Mouse (Mus musculus): ENCODE measurements around the gene Trim17. TPM values are rescaled to one million over a fixed set of nuclear protein-coding genes. Genes with fewer than 3 reads are reported as not detected.

The Trim17 gene
- polyA plus RNA-seq, 1 experiment from 2014 or later: 0.16 TPM

DNA sequence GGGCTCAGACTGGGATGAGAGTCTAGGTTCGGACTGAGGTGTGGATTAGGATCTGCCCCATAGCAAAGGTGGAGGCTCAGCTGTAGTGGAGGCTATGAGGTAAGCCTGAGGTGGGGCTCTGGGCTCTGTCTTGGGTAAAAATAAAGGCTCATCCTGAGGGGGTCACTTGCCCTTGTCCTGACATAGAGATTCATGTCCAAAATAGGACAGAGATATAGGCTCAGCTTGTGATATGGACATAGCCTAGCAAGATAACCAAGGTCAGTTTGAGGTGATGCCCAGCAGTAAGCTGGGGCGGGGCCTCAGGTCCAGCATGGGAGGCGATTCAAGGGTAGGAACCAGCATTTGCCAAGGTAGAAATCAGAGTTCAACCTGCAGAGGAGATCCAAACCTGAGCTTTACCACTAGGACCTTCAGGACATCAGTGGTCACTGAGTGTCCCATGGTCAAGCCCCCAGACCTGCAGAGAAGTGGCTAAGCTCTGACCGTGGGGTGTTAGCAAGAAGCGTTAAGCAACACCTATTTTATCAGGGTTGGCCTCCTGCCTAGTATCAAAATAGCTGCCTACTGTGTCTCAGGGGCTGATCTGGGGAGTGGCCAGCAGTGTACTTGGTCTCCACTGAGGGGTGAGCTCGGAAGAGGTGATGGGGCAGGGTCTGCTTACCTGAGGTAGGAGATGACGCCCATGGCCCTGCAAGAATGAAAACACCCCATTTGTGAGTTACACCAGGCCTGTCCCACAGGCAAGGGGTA lies 48.0 kb downstream of the Trim17 start:
- no peak overlapping the region for H3K4me3 ChIP-seq (replicated peaks)
- H3K4me1 ChIP-seq (replicated peaks): no peaks in the 10 kb centered on the region; the same call in 1 of the 2 replicates
- H3K36me3 ChIP-seq: no peaks in the 10 kb centered on the region
- H3K27me3 ChIP-seq (replicated peaks): no peaks in the 10 kb centered on the region
- no peak overlapping the region for H3K9ac ChIP-seq
- 81% methylated on average over 7 of the region's 7 CpGs for WGBS
- H3K9me3 ChIP-seq: no peaks in the 10 kb centered on the region
- H3K27ac ChIP-seq: no peak overlapping the region
- H3K4me2 ChIP-seq (replicated peaks): no peak overlapping the region
- ATAC-seq: no peak

DNA sequence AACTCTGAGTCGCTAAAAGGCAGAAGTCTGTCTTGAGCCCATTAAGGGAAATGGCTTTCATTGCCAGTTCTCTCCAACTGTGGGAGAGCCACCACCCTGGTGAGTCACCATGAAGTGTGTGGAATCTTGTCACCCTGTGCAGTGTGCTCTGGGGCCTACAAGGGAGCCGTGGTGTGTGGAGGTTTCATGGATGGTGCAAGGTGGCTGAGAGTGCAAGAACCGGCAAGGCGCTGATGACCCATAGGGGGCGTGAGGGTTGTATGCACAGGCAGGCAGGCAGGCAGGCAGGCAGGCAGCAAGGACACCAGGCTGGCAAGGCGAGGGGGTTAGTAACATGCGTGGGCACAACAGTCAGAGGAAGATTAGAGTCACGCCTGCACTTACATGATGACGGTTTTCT lies 60.6 kb downstream of the Trim17 start:
- Histone ChIP-seq H3K36me3 (no peaks in the 10 kb centered on the region), H3K27me3 (replicated peaks) (no peaks in the 10 kb centered on the region), H3K9ac (no peak overlapping the region), H3K4me1 (replicated peaks) (no peaks in the 10 kb centered on the region), H3K4me2 (replicated peaks) (no peak overlapping the region), H3K4me3 (replicated peaks) (no peak overlapping the region), H3K9me3 (no peaks in the 10 kb centered on the region), H3K27ac (no peak overlapping the region)
- no peak for ATAC-seq
- WGBS: 41% methylated on average over 9 of the region's 9 CpGs

Other genes with a start within 250 kb of the Trim17 start
- gene Olfr318, start 230.7 kb upstream of the Trim17 start, polyA plus RNA-seq (2015; fragmentation: Nextera tagmentation; extraction: Ambion mirVana): not detected in 2 replicates
- not detected in 2 replicates for gene Olfr317, start 215.5 kb upstream of the Trim17 start, polyA plus RNA-seq (2015; fragmentation: Nextera tagmentation; extraction: Ambion mirVana)
- gene Olfr316, start 202.0 kb upstream of the Trim17 start, polyA plus RNA-seq (2015; fragmentation: Nextera tagmentation; extraction: Ambion mirVana): not detected in 2 replicates
- gene Olfr315, start 181.5 kb upstream of the Trim17 start, polyA plus RNA-seq (2015; fragmentation: Nextera tagmentation; extraction: Ambion mirVana): not detected in 2 replicates
- gene Olfr314, start 171.7 kb upstream of the Trim17 start, polyA plus RNA-seq (2015; fragmentation: Nextera tagmentation; extraction: Ambion mirVana): not detected in 2 replicates
- gene Fam183b, start 152.7 kb upstream of the Trim17 start, polyA plus RNA-seq (2015; fragmentation: Nextera tagmentation; extraction: Ambion mirVana): 16.8 and 17.2 TPM in 2 replicates
- gene Olfr313, start 139.7 kb upstream of the Trim17 start, polyA plus RNA-seq (2015; fragmentation: Nextera tagmentation; extraction: Ambion mirVana): not detected in 2 replicates
- gene Olfr312, start 125.4 kb upstream of the Trim17 start, polyA plus RNA-seq (2015; fragmentation: Nextera tagmentation; extraction: Ambion mirVana): not detected in 2 replicates
- gene Olfr311, start 115.4 kb upstream of the Trim17 start, polyA plus RNA-seq (2015; fragmentation: Nextera tagmentation; extraction: Ambion mirVana): not detected in 2 replicates
- 5.4 and 6.1 TPM in 2 replicates for gene Gm12258, start 107.5 kb upstream of the Trim17 start, polyA plus RNA-seq (2015; fragmentation: Nextera tagmentation; extraction: Ambion mirVana)
- gene 2810021J22Rik, start 87.5 kb upstream of the Trim17 start, polyA plus RNA-seq (2015; fragmentation: Nextera tagmentation; extraction: Ambion mirVana): 6.1 and 7.3 TPM in 2 replicates
- gene Zfp39, start 50.5 kb upstream of the Trim17 start, polyA plus RNA-seq (2015; fragmentation: Nextera tagmentation; extraction: Ambion mirVana): 3.7 and 4.6 TPM in 2 replicates
- 0.27 and 0.34 TPM in 2 replicates for gene Btnl10, start 36.8 kb upstream of the Trim17 start, polyA plus RNA-seq (2015; fragmentation: Nextera tagmentation; extraction: Ambion mirVana)
- gene Rnf187, start 15.8 kb upstream of the Trim17 start, polyA plus RNA-seq (2015; fragmentation: Nextera tagmentation; extraction: Ambion mirVana): 201 and 207 TPM in 2 replicates
- 39.9 and 40.0 TPM in 2 replicates for gene Hist3h2ba, start 5.8 kb upstream of the Trim17 start, polyA plus RNA-seq (2015; fragmentation: Nextera tagmentation; extraction: Ambion mirVana)
- gene Hist3h2a, start within 50 bp of the Trim17 start, polyA plus RNA-seq (2015; fragmentation: Nextera tagmentation; extraction: Ambion mirVana): 27.2 and 28.3 TPM in 2 replicates
- 16.0 and 17.0 TPM in 2 replicates for gene Trim11, start 23.4 kb downstream of the Trim17 start, polyA plus RNA-seq (2015; fragmentation: Nextera tagmentation; extraction: Ambion mirVana)
- gene Obscn, start 181.7 kb downstream of the Trim17 start, polyA plus RNA-seq (2015; fragmentation: Nextera tagmentation; extraction: Ambion mirVana): 1.3 TPM in 2 replicates
- gene Iba57, start 209.1 kb downstream of the Trim17 start, polyA plus RNA-seq (2015; fragmentation: Nextera tagmentation; extraction: Ambion mirVana): 6.6 and 8.0 TPM in 2 replicates
- gene Gjc2, start 228.5 kb downstream of the Trim17 start, polyA plus RNA-seq (2015; fragmentation: Nextera tagmentation; extraction: Ambion mirVana): 1.1 and 1.3 TPM in 2 replicates
- 109 and 126 TPM in 2 replicates for gene Guk1, start 237.5 kb downstream of the Trim17 start, polyA plus RNA-seq (2015; fragmentation: Nextera tagmentation; extraction: Ambion mirVana)
- gene Mrpl55, start 247.8 kb downstream of the Trim17 start, polyA plus RNA-seq (2015; fragmentation: Nextera tagmentation; extraction: Ambion mirVana): 101 and 103 TPM in 2 replicates